In the genomic region with DNA sequence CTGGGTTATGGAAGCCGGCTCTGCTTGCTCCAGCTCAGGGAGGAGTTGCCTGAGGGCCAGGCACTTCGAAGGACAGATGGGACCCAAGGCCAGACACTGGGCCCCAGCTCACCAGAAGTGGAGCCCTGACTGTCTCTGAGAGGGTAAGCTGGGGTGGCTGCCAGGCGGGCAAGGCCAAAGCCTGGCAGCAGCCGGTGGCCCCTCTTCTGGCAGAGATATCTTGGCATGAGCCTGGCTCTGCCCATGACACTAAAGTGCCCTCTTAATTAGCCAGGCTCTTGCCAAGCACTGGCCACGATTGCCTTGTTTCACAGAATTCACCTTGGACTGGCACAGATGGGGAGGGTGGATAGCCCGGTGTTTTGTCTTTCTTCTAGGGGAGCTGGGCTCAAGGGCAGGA, we compare ENCODE assay signal across 16 mouse cellular contexts. TPM values are rescaled to one million over a fixed set of nuclear protein-coding genes. Genes with fewer than 3 reads are reported as not detected.
DNase-seq lines count a peak whose midpoint lies in the region; TF ChIP-seq lines count a peak whose summit lies in the region.
"Had no signal": no experiment of that assay in that cellular context is flagged by ENCODE, and none has a peak within 500 bp of the region (broad histone marks: within the 10 kb centered on the region; RNA-seq: fewer than 3 reads in every experiment).

No protein-coding gene starts in this region.

- peak overlapping the region; percentile 4; the same call in 1 of the 2 replicates for H3K4me2 ChIP-seq in CH12.LX (ENCODE audit: insufficient read depth, low read depth, poor library complexity, severe bottlenecking)
- H3K4me2 ChIP-seq: limb, embryonic 12.5 days; liver, embryonic 15.5 days; neural tube, embryonic 15.5 days had no signal

- in situ Hi-C loops in CH12.LX (cut with MboI; ENCODE audit: low pct_ligation_motif_present, low pct_unique_long_range_greater_than_20kb, low sequenced_read_pairs) = no loop called here

- dilution Hi-C loops in CH12.LX (cut with MboI; ENCODE audit: extremely low pct_ligation_motif_present, extremely low pct_unique_long_range_greater_than_20kb, low sequenced_read_pairs) = no loop called here

- intact Hi-C loops in heart, postnatal 10 days (cut with DNase I) = no loop called here

- H3K27me3 ChIP-seq in heart, embryonic 10.5 days (ENCODE audit: insufficient read depth, poor library complexity, severe bottlenecking) = no peaks in the 10 kb centered on the region
- H3K27me3 ChIP-seq in CH12.LX (replicated peaks) = no peaks in the 10 kb centered on the region
- H3K27me3 ChIP-seq: limb, embryonic 12.5 days; neural tube, embryonic 15.5 days had no signal

- no peak for TF ChIP-seq RAD21 in CH12.LX (IDR thresholded peaks at IDR 0.05; ENCODE audit: low read depth, low read length)

- TF ChIP-seq CTCF in CH12.LX (conservative IDR thresholded peaks at IDR 0.05 in 1 of 2, IDR thresholded peaks at IDR 0.05 in 1 of 2; ENCODE audit: low read depth in 2 of 2, low read length in 2 of 2) = no peak

- no peak for TF ChIP-seq EP300 in CH12.LX (IDR thresholded peaks at IDR 0.05; ENCODE audit: low read length)

- H3K36me3 ChIP-seq in heart, embryonic 10.5 days = no peaks in the 10 kb centered on the region
- no peaks in the 10 kb centered on the region for H3K36me3 ChIP-seq in CH12.LX (replicated peaks in 1 of 2; ENCODE audit: control insufficient read depth in 1 of 2, insufficient read depth in 1 of 2, low read length in 1 of 2)
- H3K36me3 ChIP-seq: limb, embryonic 12.5 days; liver, embryonic 15.5 days; neural tube, embryonic 15.5 days had no signal

- TF ChIP-seq POLR2A in CH12.LX (IDR thresholded peaks at IDR 0.05; ENCODE audit: low read depth, low read length) = no peak

- no peaks in the 10 kb centered on the region for H3K79me2 ChIP-seq in CH12.LX (replicated peaks; ENCODE audit: control insufficient read depth, extremely low read depth, insufficient read depth, poor library complexity, severe bottlenecking)

- peaks cover 17% of the 10 kb centered on the region for H3K4me1 ChIP-seq in heart, embryonic 10.5 days
- peaks cover 41 to 69% of the 10 kb centered on the region in 2 experiments for H3K4me1 ChIP-seq in CH12.LX (ENCODE audit: control insufficient read depth in 1 of 2, insufficient read depth in 2 of 2)
- H3K4me1 ChIP-seq: limb, embryonic 12.5 days; liver, embryonic 15.5 days; neural tube, embryonic 15.5 days had no signal

- H3K9ac ChIP-seq in CH12.LX (ENCODE audit: insufficient read depth, low read depth) = peak overlapping the region; percentile 9; the same call in 1 of the 2 replicates
- H3K9ac ChIP-seq: limb, embryonic 12.5 days; liver, embryonic 15.5 days; neural tube, embryonic 15.5 days had no signal

- DNase-seq in cerebellum, postnatal 10 days = peak; percentile 92 to 95
- no peak for DNase-seq in cerebellum, adult 9-11 months
- no peak for DNase-seq in heart, embryonic 10.5 days (ENCODE audit: low spot score)
- DNase-seq in heart, postnatal 10 days = no peak
- no peak for DNase-seq in CH12.LX (ENCODE audit: extremely low read depth)
- DNase-seq in adrenal gland, postnatal 25 days = peak; percentile 74
- no peak for DNase-seq in embryo, embryonic 10.5 days (ENCODE audit: low spot score)
- no peak for DNase-seq in spleen, postnatal 4 days (ENCODE audit: low spot score in 2 of 2)
- DNase-seq: embryo, embryonic 11 days; gastrocnemius, postnatal 14 days; kidney, adult 2 months; lung, postnatal 14 days; thymus, postnatal 4 days had no signal

- 0 out of 2 replicates have a peak overlapping the region, but pooled peaks have one; percentile 44 for H3K27ac ChIP-seq in heart, embryonic 10.5 days
- H3K27ac ChIP-seq in CH12.LX (ENCODE audit: insufficient read depth, low read depth) = peak overlapping the region; percentile 34
- H3K27ac ChIP-seq: limb, embryonic 12.5 days; liver, embryonic 15.5 days; neural tube, embryonic 15.5 days had no signal

- H3K4me3 ChIP-seq in heart, embryonic 10.5 days = no peak overlapping the region
- H3K4me3 ChIP-seq in CH12.LX (replicated peaks in 1 of 3; ENCODE audit: low read depth in 2 of 3, low read length in 2 of 3, poor library complexity in 1 of 3) = no peak overlapping the region
- H3K4me3 ChIP-seq: limb, embryonic 12.5 days; liver, embryonic 15.5 days; neural tube, embryonic 15.5 days had no signal

- no peaks in the 10 kb centered on the region for H3K9me3 ChIP-seq in heart, embryonic 10.5 days
- H3K9me3 ChIP-seq in CH12.LX (replicated peaks; ENCODE audit: low read length) = no peaks in the 10 kb centered on the region
- H3K9me3 ChIP-seq: limb, embryonic 12.5 days; liver, embryonic 15.5 days; neural tube, embryonic 15.5 days had no signal

- 87% methylated on average over 6 of the region's 6 CpGs for WGBS in heart, embryonic 10.5 days

TF ChIP-seq in CH12.LX, 34 proteins besides CTCF, POLR2A, EP300 and RAD21:
- TF ChIP-seq GABPA (IDR thresholded peaks at IDR 0.05; ENCODE audit: insufficient replicate concordance, low read depth, low read length) (no peak), MYC (IDR thresholded peaks at IDR 0.05; ENCODE audit: low read depth, low read length) (no peak), TCF12 (IDR thresholded peaks at IDR 0.05; ENCODE audit: low read depth, low read length) (no peak), UBTF (IDR thresholded peaks at IDR 0.05; ENCODE audit: low read depth, low read length) (no peak), NRF1 (IDR thresholded peaks at IDR 0.05; ENCODE audit: low read depth, low read length) (no peak), SIN3A (IDR thresholded peaks at IDR 0.05; ENCODE audit: low read length) (no peak), ETS1 (conservative IDR thresholded peaks at IDR 0.05; ENCODE audit: low read depth, low read length) (no peak), JUND (conservative IDR thresholded peaks at IDR 0.05; ENCODE audit: low read depth, low read length) (no peak), E2F4 (IDR thresholded peaks at IDR 0.05; ENCODE audit: insufficient replicate concordance, low read depth, low read length) (no peak), POLR2AphosphoS2 (IDR thresholded peaks at IDR 0.05; ENCODE audit: low read depth, low read length) (no peak), BHLHE40 (IDR thresholded peaks at IDR 0.05; ENCODE audit: low read depth, low read length) (no peak), ZC3H11A (IDR thresholded peaks at IDR 0.05; ENCODE audit: low read depth, low read length) (no peak), USF2 (conservative IDR thresholded peaks at IDR 0.05; ENCODE audit: low read depth, low read length) (no peak), ELF1 (IDR thresholded peaks at IDR 0.05; ENCODE audit: low read depth, low read length) (no peak), HCFC1 (IDR thresholded peaks at IDR 0.05; ENCODE audit: low read depth, low read length) (no peak), IRF4 (IDR thresholded peaks at IDR 0.05; ENCODE audit: low read depth, low read length) (no peak)

RNA-seq across cellular contexts. Expression of a gene that starts 9.7 kb away (rescaled TPM):
- 254 and 329 TPM in 2 replicates for polyA plus RNA-seq in heart, embryonic 10.5 days (2016; fragmentation: Nextera tagmentation; extraction: Ambion mirVana)
- total RNA-seq in heart, postnatal 10 days (2021) = 100 to 1,000 TPM; 103 to 132 TPM
- total RNA-seq in CH12.LX (2012; rRNA removed) (51.7 and 65.3 TPM in 2 replicates), CH12.LX (2014; rRNA removed) (18.2 and 19.7 TPM in 2 replicates)
- 70.4 and 75.7 TPM in 2 replicates for polyA plus RNA-seq in CH12.LX (2012; ENCODE audit: insufficient read length, low read depth)
- total RNA-seq in adrenal gland, postnatal 25 days (2021) = 36.1 and 51.3 TPM in 2 replicates

RNA-seq across cellular contexts. Expression of a gene that starts 43.9 kb away (rescaled TPM):
- 6,505 and 8,921 TPM in 2 replicates for polyA plus RNA-seq in heart, embryonic 10.5 days (2016; fragmentation: Nextera tagmentation; extraction: Ambion mirVana)
- total RNA-seq in heart, postnatal 10 days (2021) = 1,000 to 10,000 TPM; 1,831 to 2,004 TPM
- total RNA-seq in CH12.LX (2012; rRNA removed) = 4,756 and 5,246 TPM in 2 replicates
- 3,882 and 4,152 TPM in 2 replicates for total RNA-seq in CH12.LX (2014; rRNA removed)
- 3,023 and 5,048 TPM in 2 replicates for polyA plus RNA-seq in CH12.LX (2012; ENCODE audit: insufficient read length, low read depth)
- 2,846 and 3,181 TPM in 2 replicates for total RNA-seq in adrenal gland, postnatal 25 days (2021)

RNA-seq across cellular contexts. Expression of a gene that starts 55.2 kb away (rescaled TPM):
- 13.4 and 14.6 TPM in 2 replicates for polyA plus RNA-seq in heart, embryonic 10.5 days (2016; fragmentation: Nextera tagmentation; extraction: Ambion mirVana)
- 1 to 10 TPM; 8.8 to 9.2 TPM for total RNA-seq in heart, postnatal 10 days (2021)
- total RNA-seq in CH12.LX (2012; rRNA removed) (5.0 and 6.4 TPM in 2 replicates), CH12.LX (2014; rRNA removed) (2.3 and 3.7 TPM in 2 replicates)
- 5.0 and 5.5 TPM in 2 replicates for polyA plus RNA-seq in CH12.LX (2012; ENCODE audit: insufficient read length, low read depth)
- 14.5 and 19.8 TPM in 2 replicates for total RNA-seq in adrenal gland, postnatal 25 days (2021)

Comparison
In these comparisons a context has a peak if more than half of its experiments do, and no peak if none do; other contexts are left out.
1. DNase-seq: peak in cerebellum, postnatal 10 days (2 of 2) and adrenal gland, postnatal 25 days (single experiment); none in cerebellum, adult 9-11 months (single experiment), heart, embryonic 10.5 days (single experiment), heart, postnatal 10 days (0 of 2), CH12.LX (single experiment), embryo, embryonic 10.5 days (single experiment) and spleen, postnatal 4 days (0 of 2).